Mouse (Mus musculus) forebrain, embryonic 11.5 days (tissue): ENCODE measurements around the gene Lrp4. TPM values are rescaled to one million over a fixed set of nuclear protein-coding genes. Genes with fewer than 3 reads are reported as not detected.
A peak's percentile ranks its signal among the peaks of the same experiment; 100 is the strongest.

Experiments used
- ATAC-seq: fragments of 200-750 bp; cut with Nextera tagmentation; replicated peaks from 2 replicates; pipeline ENCODE4 v1.8.0; 2017; ENCODE audit warnings: moderate TSS enrichment; ENCODE audit not compliant: low FRiP score
- DNase-seq: peaks from one replicate; pipeline ENCODE4 v3.0.0-alpha.2; 2017; ENCODE audit warnings: low spot score
- H3K27ac ChIP-seq: fragments of 300-500 bp; sonication (generic); 2 replicates; pipeline ENCODE4 v1.5.1; 2014; ENCODE audit warnings: low read depth, low read length
- H3K27me3 ChIP-seq: fragments of 300-500 bp; sonication (generic); 2 replicates; pipeline ENCODE4 v1.6.1; 2014; ENCODE audit warnings: mild to moderate bottlenecking, low read length, mixed read lengths; ENCODE audit not compliant: control insufficient read depth, insufficient read depth
- H3K36me3 ChIP-seq: fragments of 300-500 bp; sonication (generic); 2 replicates; pipeline ENCODE4 v1.6.1; 2014; ENCODE audit warnings: mild to moderate bottlenecking, low read length, moderate library complexity, mixed read lengths; ENCODE audit not compliant: control insufficient read depth, insufficient read depth
- H3K4me1 ChIP-seq: fragments of 300-500 bp; sonication (generic); replicated peaks from 2 replicates; pipeline ENCODE4 v1.6.1; 2014; ENCODE audit warnings: low read length, mixed read lengths; ENCODE audit not compliant: control insufficient read depth, insufficient read depth
- H3K4me2 ChIP-seq: fragments of 300-500 bp; sonication (generic); 2 replicates; pipeline ENCODE4 v1.6.1; 2014; ENCODE audit warnings: low read depth, mild to moderate bottlenecking, low read length, moderate library complexity, mixed read lengths; ENCODE audit not compliant: severe bottlenecking
- H3K4me3 ChIP-seq: fragments of 300-500 bp; sonication (generic); 2 replicates; pipeline ENCODE4 v1.5.1; 2014; ENCODE audit warnings: low read depth, low read length
- H3K9ac ChIP-seq: fragments of 300-500 bp; sonication (generic); 2 replicates; pipeline ENCODE4 v1.6.1; 2014; ENCODE audit warnings: low read length
- H3K9me3 ChIP-seq: fragments of 300-500 bp; sonication (generic); 2 replicates; pipeline ENCODE4 v1.6.1; 2016; ENCODE audit warnings: low read length, mixed read lengths; ENCODE audit not compliant: control insufficient read depth
- WGBS: fragments of 180-500 bp; shearing (Covaris S2); extraction: QIAGEN DNeasy Blood & Tissue Kit; methylation state at CpG from one replicate; pipeline ENCODE4 v1.1.7; 2014; 5-methylcytosine and 5-hydroxymethylcytosine counted together
- polyA plus RNA-seq: library from polyadenylated mRNA; unstranded; fragments of >200 nt; fragmentation: Nextera tagmentation; extraction: Ambion mirVana; gene quantifications from 2 replicates; pipeline ENCODE4 v1.2.1, GENCODE M21; 2014

Gene Lrp4
- polyA plus RNA-seq, 1 experiment from 2014 or later, result 10.2 TPM

- no peaks in the 10 kb centered on the region for H3K27me3 ChIP-seq
- H3K4me1 ChIP-seq, result peaks cover 2% of the 10 kb centered on the region; the same call in 1 of the 2 replicates
- no peak overlapping the region for H3K27ac ChIP-seq
- DNase-seq (no peak), ATAC-seq (no peak)
- H3K4me3 ChIP-seq, result no peak overlapping the region
- no peak overlapping the region for H3K9ac ChIP-seq
- H3K9me3 ChIP-seq, result no peaks in the 10 kb centered on the region
- 76% methylated on average over 1 of the region's 1 CpGs for WGBS
- H3K36me3 ChIP-seq, result no peaks in the 10 kb centered on the region
- no peak overlapping the region for H3K4me2 ChIP-seq
These were observed 15.1 kb upstream of the Lrp4 start for GRCm38 (mm10) chr2:91442241-91442640.

DNA sequence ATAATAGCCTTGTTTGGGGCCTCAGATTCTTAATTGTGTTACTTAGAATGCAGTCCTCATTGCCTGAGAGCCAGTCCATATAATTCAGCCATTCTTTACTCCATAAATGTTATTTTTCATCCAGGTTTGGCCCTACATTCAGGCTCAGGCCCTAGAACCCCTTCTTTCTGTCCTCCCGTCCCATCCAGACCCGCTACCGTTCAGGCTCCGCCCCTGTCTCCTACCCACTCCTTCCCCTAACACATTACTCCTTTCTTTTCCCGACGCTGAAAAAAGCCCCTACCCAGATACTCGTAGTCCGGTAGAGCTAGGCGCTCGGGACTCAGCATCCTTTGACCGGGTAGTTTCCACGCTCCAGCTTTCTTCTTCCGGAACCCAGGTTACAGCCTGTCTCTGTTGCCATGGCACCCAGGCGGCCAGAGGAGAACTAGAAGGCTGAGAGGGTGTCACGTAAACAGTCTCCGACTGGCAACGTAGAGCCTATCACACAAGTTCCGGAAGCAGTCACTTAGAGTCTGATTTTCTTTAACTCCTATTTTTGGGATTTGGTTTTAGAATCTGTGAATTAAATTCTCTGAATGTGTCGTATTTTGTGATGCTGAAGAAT, 12.9 kb upstream of the Lrp4 start, which contains the start of gene 1110051M20Rik:
TSS of gene 1110051M20Rik (minus strand) at position 419 of the 607 bp plus-strand sequence.
- Histone ChIP-seq H3K4me3 (peak within 1 kb of the TSS; percentile 66), H3K27ac (peak within 1 kb of the TSS; percentile 44; the same call in 1 of the 2 replicates), H3K9ac (peak within 1 kb of the TSS; percentile 59), H3K4me1 (no peaks in the 10 kb centered on the region; the same call in 1 of the 2 replicates), H3K36me3 (no peaks in the 10 kb centered on the region), H3K9me3 (no peaks in the 10 kb centered on the region), H3K4me2 (peak within 1 kb of the TSS; percentile 69), H3K27me3 (no peaks in the 10 kb centered on the region)
- peak; percentile 91 for DNase-seq
- peak; percentile 95 for ATAC-seq
- WGBS, result under 1% methylated on average over 19 of the region's 19 CpGs

DNA sequence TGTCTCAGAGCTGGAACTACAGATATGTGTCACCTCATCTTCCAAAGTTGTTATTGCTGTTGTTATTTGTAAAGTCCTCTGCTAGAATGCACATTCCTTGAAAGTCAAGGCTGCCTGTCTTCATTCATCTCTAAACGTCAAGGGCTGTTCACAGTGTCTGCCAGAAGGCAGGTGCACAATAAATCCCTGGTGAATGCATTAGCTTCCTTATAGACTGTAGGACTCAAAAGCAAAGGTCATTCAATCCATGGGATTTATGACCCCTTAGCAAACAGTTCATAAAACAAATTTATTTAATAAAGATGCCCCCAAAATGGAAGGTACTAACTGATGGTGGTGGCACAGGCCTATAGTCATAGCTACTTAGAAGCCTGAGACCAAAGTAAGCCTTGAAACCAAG, 7.6 kb upstream of the Lrp4 start:
- WGBS, result 60% methylated on average over 1 of the region's 1 CpGs
- Histone ChIP-seq H3K4me2 (no peak overlapping the region), H3K27me3 (no peaks in the 10 kb centered on the region; the same call in 1 of the 2 replicates), H3K4me3 (no peak overlapping the region), H3K9ac (no peak overlapping the region), H3K9me3 (no peaks in the 10 kb centered on the region), H3K36me3 (no peaks in the 10 kb centered on the region), H3K4me1 (no peaks in the 10 kb centered on the region), H3K27ac (no peak overlapping the region)
- ATAC-seq (no peak), DNase-seq (no peak)

- no peaks in the 10 kb centered on the region; the same call in 1 of the 2 replicates for H3K4me1 ChIP-seq
- no peaks in the 10 kb centered on the region; the same call in 1 of the 2 replicates for H3K27me3 ChIP-seq
- no peaks in the 10 kb centered on the region for H3K9me3 ChIP-seq
- no peak for DNase-seq
- no peak overlapping the region for H3K4me2 ChIP-seq
- WGBS, result 74% methylated on average over 9 of the region's 9 CpGs
- H3K27ac ChIP-seq, result no peak overlapping the region
- H3K36me3 ChIP-seq, result no peaks in the 10 kb centered on the region
- H3K4me3 ChIP-seq, result no peak overlapping the region
- H3K9ac ChIP-seq, result no peak overlapping the region
- ATAC-seq, result no peak
These were observed 7.0 kb upstream of the Lrp4 start for GRCm38 (mm10) chr2:91450316-91450715.

DNA sequence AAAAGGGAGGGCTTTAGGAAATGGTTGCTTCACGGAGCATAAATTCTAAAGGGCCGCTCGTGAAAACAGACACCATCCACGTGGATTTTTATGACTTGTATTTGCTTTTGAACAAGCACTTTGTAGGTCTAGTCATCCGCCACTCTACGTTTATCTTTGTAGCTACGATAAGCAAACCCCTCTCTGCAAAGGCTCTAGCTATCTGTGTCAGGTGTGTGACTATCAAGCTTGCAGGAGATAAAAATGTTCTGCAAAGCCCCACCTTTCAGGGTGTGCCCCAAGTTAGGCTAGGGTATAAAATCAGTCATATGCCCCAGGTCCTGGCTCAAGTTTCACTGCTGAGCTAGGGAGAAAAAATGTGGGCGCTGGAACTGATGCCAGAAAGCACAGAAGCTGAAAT, 4.7 kb upstream of the Lrp4 start:
- H3K4me3 ChIP-seq, result no peak overlapping the region
- H3K36me3 ChIP-seq, result no peaks in the 10 kb centered on the region
- no peaks in the 10 kb centered on the region; the same call in 1 of the 2 replicates for H3K27me3 ChIP-seq
- H3K4me2 ChIP-seq, result no peak overlapping the region
- no peak for ATAC-seq
- H3K27ac ChIP-seq, result no peak overlapping the region
- no peak overlapping the region for H3K9ac ChIP-seq
- H3K4me1 ChIP-seq, result peaks cover 7% of the 10 kb centered on the region; the same call in 1 of the 2 replicates
- WGBS, result 74% methylated on average over 8 of the region's 8 CpGs
- H3K9me3 ChIP-seq, result no peaks in the 10 kb centered on the region
- no peak for DNase-seq

DNA sequence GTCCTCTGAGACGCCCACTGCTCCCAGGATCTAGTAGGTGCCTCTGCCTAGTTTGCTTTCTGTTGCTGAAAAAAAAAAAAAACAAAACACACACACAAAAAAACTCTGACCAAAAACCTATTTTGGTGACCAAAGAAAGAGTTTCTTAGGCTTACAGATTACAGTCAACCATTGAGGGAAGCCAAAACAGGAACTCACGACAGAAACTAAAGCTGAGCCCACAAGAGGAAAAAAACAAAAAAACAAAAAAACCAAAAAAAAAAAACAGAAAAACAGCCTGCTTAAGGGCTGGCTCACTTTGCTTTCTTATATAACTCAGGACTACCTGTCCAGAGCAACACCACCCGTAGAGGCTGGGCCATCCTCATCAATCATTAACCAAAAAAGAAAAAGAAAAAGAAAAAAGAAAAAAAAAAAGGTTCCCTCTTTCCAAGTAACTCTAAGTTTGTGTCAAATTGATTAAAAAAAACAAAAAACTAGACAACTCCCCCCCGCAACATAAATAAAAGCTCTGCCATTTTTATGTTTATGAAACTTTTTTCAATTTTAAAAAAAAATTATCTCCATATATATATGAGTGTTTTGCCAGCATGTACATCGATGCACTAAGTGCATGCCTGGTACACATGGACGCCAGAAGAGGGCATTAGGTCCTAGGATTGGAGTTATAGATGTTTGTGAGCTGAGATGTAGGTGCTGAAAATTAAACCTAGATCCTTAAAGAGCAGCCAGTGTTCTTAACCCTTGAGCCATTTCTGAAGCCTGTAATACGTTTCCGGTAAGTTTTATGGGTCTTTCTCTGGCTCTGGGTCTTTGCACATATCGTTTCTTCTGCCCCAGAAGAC, 3.9 kb upstream of the Lrp4 start:
- WGBS, result 86% methylated on average over 9 of the region's 9 CpGs
- no peak for DNase-seq
- peaks cover 9% of the 10 kb centered on the region; the same call in 1 of the 2 replicates for H3K4me1 ChIP-seq
- H3K4me2 ChIP-seq, result no peak overlapping the region
- ATAC-seq, result no peak
- no peaks in the 10 kb centered on the region for H3K36me3 ChIP-seq
- no peak overlapping the region for H3K27ac ChIP-seq
- H3K9ac ChIP-seq, result no peak overlapping the region
- H3K4me3 ChIP-seq, result no peak overlapping the region
- H3K27me3 ChIP-seq, result no peaks in the 10 kb centered on the region; the same call in 1 of the 2 replicates
- no peaks in the 10 kb centered on the region for H3K9me3 ChIP-seq

- no peak for DNase-seq
- Histone ChIP-seq H3K36me3 (no peaks in the 10 kb centered on the region), H3K4me2 (no peak overlapping the region), H3K9ac (no peak overlapping the region), H3K9me3 (no peaks in the 10 kb centered on the region), H3K4me3 (no peak overlapping the region), H3K4me1 (peaks cover 12% of the 10 kb centered on the region; the same call in 1 of the 2 replicates), H3K27ac (no peak overlapping the region), H3K27me3 (no peaks in the 10 kb centered on the region; the same call in 1 of the 2 replicates)
- ATAC-seq, result no peak
- WGBS, result 87% methylated on average over 3 of the region's 3 CpGs
These were observed 2.9 kb upstream of the Lrp4 start for GRCm38 (mm10) chr2:91454434-91454833.

GRCm38 (mm10) chr2:91455826-91456225, 1.5 kb upstream of the Lrp4 start:
- 4% methylated on average over 4 of the region's 4 CpGs for WGBS
- no peak overlapping the region for H3K9ac ChIP-seq
- H3K4me2 ChIP-seq, result no peak overlapping the region
- no peaks in the 10 kb centered on the region; the same call in 1 of the 2 replicates for H3K27me3 ChIP-seq
- no peaks in the 10 kb centered on the region for H3K9me3 ChIP-seq
- H3K4me1 ChIP-seq, result peaks cover 13% of the 10 kb centered on the region; the same call in 1 of the 2 replicates
- ATAC-seq (no peak), DNase-seq (no peak)
- H3K27ac ChIP-seq, result no peak overlapping the region
- H3K4me3 ChIP-seq, result no peak overlapping the region
- no peaks in the 10 kb centered on the region for H3K36me3 ChIP-seq
